Mouse (Mus musculus): ENCODE measurements around the gene Bnip3. TPM values are rescaled to one million over a fixed set of nuclear protein-coding genes. Genes with fewer than 3 reads are reported as not detected.

Gene Bnip3
- total RNA-seq (2014; rRNA removed), result 227 and 231 TPM in 2 replicates
- polyA plus RNA-seq (2015; fragmentation: Nextera tagmentation; extraction: Ambion mirVana), result 142 and 147 TPM in 2 replicates

DNA sequence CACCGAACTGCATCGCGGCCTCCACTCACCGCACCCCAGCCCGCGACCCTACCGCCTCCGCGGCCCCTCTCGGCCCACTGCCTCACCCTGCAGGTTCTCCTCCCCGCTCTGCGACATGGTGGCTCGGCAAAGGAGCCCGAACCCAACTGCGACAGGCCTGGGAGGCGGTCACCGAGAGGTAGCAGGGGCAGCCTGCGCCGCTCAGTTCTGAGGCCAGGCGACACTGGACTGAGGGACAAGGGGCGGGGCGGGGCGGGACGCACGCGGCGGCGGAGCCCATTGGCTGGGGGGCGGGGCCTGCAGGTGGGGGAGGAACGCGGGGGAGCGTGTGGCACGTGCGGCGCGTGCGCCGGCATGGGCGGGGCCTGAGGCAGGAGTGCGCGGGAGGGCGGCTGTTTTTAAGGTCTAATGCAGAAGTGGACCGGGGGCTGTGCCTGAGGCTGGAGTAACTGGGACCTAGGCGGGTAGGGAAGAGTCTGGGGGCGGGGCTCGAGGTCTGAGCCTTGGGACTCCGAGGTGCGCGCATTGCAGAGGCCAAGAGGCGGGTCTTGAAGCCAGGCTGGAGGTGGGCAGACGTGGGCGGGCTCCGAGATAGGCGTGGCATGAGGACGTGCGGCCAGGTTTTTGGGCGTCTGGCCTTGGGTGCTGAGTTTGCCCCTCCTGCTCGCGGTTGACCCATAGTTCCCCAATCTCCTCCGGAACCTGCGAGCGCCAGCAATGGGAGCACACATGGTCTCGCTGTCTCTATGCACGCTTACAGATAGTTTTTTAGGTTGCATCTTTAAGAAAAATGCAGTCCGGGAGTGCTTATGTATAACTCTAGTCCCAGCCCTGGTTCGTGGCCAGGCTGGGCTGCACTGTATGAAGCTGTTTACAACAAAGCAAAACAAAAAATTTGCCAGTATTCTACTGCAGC is at the start of gene Bnip3:
Bnip3 (minus strand) TSS at position 243 of the 916 bp plus-strand sequence.
- Histone ChIP-seq H3K4me2 (ENCODE audit: low read depth, low read length, poor library complexity, severe bottlenecking) (peak within 1 kb of the TSS; percentile 81), H3K36me3 (ENCODE audit: insufficient read depth, low read length) (no peaks in the 10 kb centered on the region), H3K9ac (replicated peaks; ENCODE audit: low read length, poor library complexity, severe bottlenecking) (peak within 1 kb of the TSS; percentile 83), H3K9me3 (ENCODE audit: low read length) (no peaks in the 10 kb centered on the region), H3K4me1 (ENCODE audit: insufficient read depth, low read length) (peaks cover 16% of the 10 kb centered on the region; the same call in 1 of the 2 replicates), H3K27me3 (ENCODE audit: insufficient read depth, low read length) (peaks cover 3% of the 10 kb centered on the region; the same call in 1 of the 2 replicates), H3K27ac (ENCODE audit: low read depth, low read length) (peak within 1 kb of the TSS; percentile 47; the same call in 1 of the 2 replicates), H3K4me3 (ENCODE audit: low read depth, low read length) (peak within 1 kb of the TSS; percentile 81)
- ATAC-seq (ENCODE audit: low FRiP score) (peak; percentile 92), DNase-seq (ENCODE audit: low spot score) (peak; percentile 90)
- no peak for TF ChIP-seq CTCF (IDR thresholded peaks at IDR 0.05)
- under 1% methylated on average over 59 of the region's 66 CpGs for WGBS

DNA sequence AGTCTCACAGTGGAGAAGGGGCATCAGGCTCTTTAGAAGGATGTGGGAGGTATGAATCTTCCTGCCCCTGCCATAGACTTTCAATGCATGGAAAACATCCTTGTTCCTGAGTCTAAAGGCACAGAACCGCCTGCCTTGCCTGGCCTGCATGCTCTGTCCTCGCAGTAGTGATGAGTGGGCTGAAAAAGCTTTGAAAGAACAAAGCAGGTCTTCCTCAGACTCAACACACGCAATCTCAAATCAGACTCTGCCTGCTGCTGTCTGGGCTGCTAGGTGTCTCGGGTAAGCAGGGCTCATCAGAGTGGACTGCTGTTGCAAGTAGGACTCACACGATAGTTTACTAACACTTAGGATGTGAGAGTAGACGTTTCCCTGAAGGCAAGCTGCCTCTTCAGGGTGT is 47.8 kb upstream of the Bnip3 start:
- TF ChIP-seq CTCF (IDR thresholded peaks at IDR 0.05), result no peak
- Histone ChIP-seq H3K27ac (ENCODE audit: low read depth, low read length) (no peak overlapping the region), H3K36me3 (ENCODE audit: insufficient read depth, low read length) (no peaks in the 10 kb centered on the region), H3K9me3 (ENCODE audit: low read length) (no peaks in the 10 kb centered on the region), H3K4me3 (ENCODE audit: low read depth, low read length) (no peak overlapping the region), H3K4me2 (ENCODE audit: low read depth, low read length, poor library complexity, severe bottlenecking) (no peak overlapping the region), H3K27me3 (ENCODE audit: insufficient read depth, low read length) (no peaks in the 10 kb centered on the region), H3K9ac (replicated peaks; ENCODE audit: low read length, poor library complexity, severe bottlenecking) (no peak overlapping the region), H3K4me1 (ENCODE audit: insufficient read depth, low read length) (no peaks in the 10 kb centered on the region)
- ATAC-seq (ENCODE audit: low FRiP score) (no peak), DNase-seq (ENCODE audit: low spot score) (no peak)
- 77% methylated on average over 6 of the region's 6 CpGs for WGBS

DNA sequence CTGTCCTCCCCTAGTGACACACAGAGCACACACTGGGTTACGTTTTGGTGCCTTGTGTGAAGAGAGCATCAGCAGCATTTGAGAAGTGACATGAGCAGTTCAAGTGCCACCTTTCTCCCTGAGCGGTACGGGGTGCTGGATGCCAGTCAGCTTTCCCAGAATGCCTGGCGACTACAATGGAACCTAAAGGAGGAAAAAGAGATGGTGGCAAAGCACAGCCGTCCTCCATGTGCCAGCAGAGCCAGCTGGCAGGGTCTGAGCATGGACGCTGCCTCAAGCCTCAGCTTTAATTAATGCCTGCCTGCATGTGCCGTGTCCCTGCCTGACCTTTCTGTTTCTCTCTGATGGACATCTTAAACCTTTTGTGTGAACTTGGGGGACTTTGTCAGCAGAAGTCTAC is 46.5 kb upstream of the Bnip3 start:
- no peak for ATAC-seq (ENCODE audit: low FRiP score)
- Histone ChIP-seq H3K4me3 (ENCODE audit: low read depth, low read length) (no peak overlapping the region), H3K4me2 (ENCODE audit: low read depth, low read length, poor library complexity, severe bottlenecking) (no peak overlapping the region), H3K4me1 (ENCODE audit: insufficient read depth, low read length) (no peaks in the 10 kb centered on the region), H3K9ac (replicated peaks; ENCODE audit: low read length, poor library complexity, severe bottlenecking) (no peak overlapping the region), H3K36me3 (ENCODE audit: insufficient read depth, low read length) (no peaks in the 10 kb centered on the region), H3K27ac (ENCODE audit: low read depth, low read length) (no peak overlapping the region), H3K27me3 (ENCODE audit: insufficient read depth, low read length) (no peaks in the 10 kb centered on the region), H3K9me3 (ENCODE audit: low read length) (no peaks in the 10 kb centered on the region)
- no peak for TF ChIP-seq CTCF (IDR thresholded peaks at IDR 0.05)
- no peak for DNase-seq (ENCODE audit: low spot score)
- 83% methylated on average over 7 of the region's 7 CpGs for WGBS

DNA sequence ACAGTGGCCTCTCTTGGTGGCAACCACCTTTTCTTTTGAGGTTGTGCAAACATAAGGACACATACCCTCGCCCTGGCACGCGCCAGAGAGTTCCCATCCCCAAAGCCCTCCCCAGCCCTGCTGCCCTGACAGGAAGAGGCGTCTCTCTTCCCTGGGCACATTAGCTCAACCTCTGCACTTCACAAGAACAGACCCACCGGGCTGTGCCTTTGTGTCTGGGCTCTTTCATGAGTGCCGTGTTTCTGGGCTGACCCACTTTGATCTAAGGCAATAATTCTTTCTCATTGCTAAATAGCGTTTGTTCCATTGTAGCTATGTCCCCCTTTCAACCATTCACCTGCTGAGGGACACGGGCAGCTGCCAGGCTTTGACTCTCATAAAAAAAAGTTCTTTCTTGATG is 39.0 kb upstream of the Bnip3 start:
- 52% methylated on average over 8 of the region's 8 CpGs for WGBS
- Histone ChIP-seq H3K4me1 (ENCODE audit: insufficient read depth, low read length) (no peaks in the 10 kb centered on the region), H3K4me2 (ENCODE audit: low read depth, low read length, poor library complexity, severe bottlenecking) (no peak overlapping the region), H3K9ac (replicated peaks; ENCODE audit: low read length, poor library complexity, severe bottlenecking) (no peak overlapping the region), H3K9me3 (ENCODE audit: low read length) (no peaks in the 10 kb centered on the region), H3K27me3 (ENCODE audit: insufficient read depth, low read length) (no peaks in the 10 kb centered on the region), H3K36me3 (ENCODE audit: insufficient read depth, low read length) (no peaks in the 10 kb centered on the region), H3K4me3 (ENCODE audit: low read depth, low read length) (no peak overlapping the region), H3K27ac (ENCODE audit: low read depth, low read length) (no peak overlapping the region)
- TF ChIP-seq CTCF (IDR thresholded peaks at IDR 0.05), result no peak
- DNase-seq (ENCODE audit: low spot score), result no peak
- no peak for ATAC-seq (ENCODE audit: low FRiP score)

DNA sequence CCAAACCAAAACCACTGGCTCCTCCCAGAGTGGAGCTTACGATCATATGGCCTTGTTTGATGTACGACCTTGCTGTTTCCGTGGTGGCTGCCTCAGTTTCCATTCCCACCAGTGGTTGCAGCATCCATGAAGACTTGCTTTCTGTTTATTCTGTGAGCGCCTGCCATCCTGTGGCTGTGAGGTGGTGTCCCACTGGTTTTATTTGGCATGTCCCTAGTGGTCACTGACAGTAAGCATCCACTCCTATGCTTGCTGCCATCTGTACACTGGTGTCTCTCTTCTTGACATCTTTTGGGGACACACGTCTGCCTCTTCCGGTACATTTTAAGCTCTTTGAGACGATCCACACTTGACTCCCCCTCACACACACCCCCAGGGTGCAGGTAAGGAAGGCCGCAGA is 38.4 kb upstream of the Bnip3 start:
- Histone ChIP-seq H3K4me2 (ENCODE audit: low read depth, low read length, poor library complexity, severe bottlenecking) (no peak overlapping the region), H3K27ac (ENCODE audit: low read depth, low read length) (no peak overlapping the region), H3K4me3 (ENCODE audit: low read depth, low read length) (no peak overlapping the region), H3K9ac (replicated peaks; ENCODE audit: low read length, poor library complexity, severe bottlenecking) (no peak overlapping the region), H3K27me3 (ENCODE audit: insufficient read depth, low read length) (no peaks in the 10 kb centered on the region), H3K4me1 (ENCODE audit: insufficient read depth, low read length) (no peaks in the 10 kb centered on the region), H3K9me3 (ENCODE audit: low read length) (no peaks in the 10 kb centered on the region), H3K36me3 (ENCODE audit: insufficient read depth, low read length) (no peaks in the 10 kb centered on the region)
- no peak for ATAC-seq (ENCODE audit: low FRiP score)
- TF ChIP-seq CTCF (IDR thresholded peaks at IDR 0.05), result peak; percentile 52
- 88% methylated on average over 8 of the region's 8 CpGs for WGBS
- no peak for DNase-seq (ENCODE audit: low spot score)

DNA sequence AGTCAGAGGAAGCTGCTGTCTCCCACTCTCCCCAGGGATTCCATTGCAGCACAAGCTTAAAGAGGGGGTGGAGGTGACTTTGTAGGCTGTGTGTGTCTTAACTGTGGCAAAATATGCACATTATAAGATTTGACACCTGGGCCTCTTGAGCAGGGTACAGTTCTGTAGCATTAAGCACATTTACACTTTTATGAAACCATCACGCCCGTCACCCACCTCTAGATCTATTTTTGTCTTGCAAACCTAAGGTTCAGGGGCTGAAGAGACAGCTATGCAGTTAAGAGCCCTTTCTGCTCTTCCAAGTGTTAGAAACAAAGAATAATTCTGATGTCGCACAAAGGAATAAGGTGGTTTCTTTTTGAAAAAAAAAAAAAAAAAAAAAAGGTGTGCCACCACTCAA is 36.3 kb upstream of the Bnip3 start:
- 61% methylated on average over 3 of the region's 3 CpGs for WGBS
- no peaks in the 10 kb centered on the region for H3K36me3 ChIP-seq (ENCODE audit: insufficient read depth, low read length)
- H3K9ac ChIP-seq (replicated peaks; ENCODE audit: low read length, poor library complexity, severe bottlenecking), result no peak overlapping the region
- no peaks in the 10 kb centered on the region for H3K4me1 ChIP-seq (ENCODE audit: insufficient read depth, low read length)
- DNase-seq (ENCODE audit: low spot score) (no peak), ATAC-seq (ENCODE audit: low FRiP score) (no peak)
- 0 out of 2 replicates have a peak, but pooled peaks cover 3% of the 10 kb centered on the region for H3K27me3 ChIP-seq (ENCODE audit: insufficient read depth, low read length)
- no peaks in the 10 kb centered on the region for H3K9me3 ChIP-seq (ENCODE audit: low read length)
- no peak overlapping the region for H3K27ac ChIP-seq (ENCODE audit: low read depth, low read length)
- TF ChIP-seq CTCF (IDR thresholded peaks at IDR 0.05), result no peak
- no peak overlapping the region for H3K4me3 ChIP-seq (ENCODE audit: low read depth, low read length)
- no peak overlapping the region for H3K4me2 ChIP-seq (ENCODE audit: low read depth, low read length, poor library complexity, severe bottlenecking)
